Mouse (Mus musculus) liver, embryonic 12.5 days (tissue): Measurements from ENCODE around the gene Togaram1. TPM values are rescaled to one million over a fixed set of nuclear protein-coding genes. Genes with fewer than 3 reads are reported as not detected.

ENCODE experiments used
- ATAC-seq: fragments of 200-750 bp; cut with Nextera tagmentation; 2 replicates; pipeline ENCODE4 v1.8.0; 2017; ENCODE audit warnings: moderate number of reproducible peaks, mild to moderate bottlenecking, moderate library complexity
- H3K27ac ChIP-seq: fragments of 300-500 bp; sonication (generic); 2 replicates; pipeline ENCODE4 v1.5.1; 2016; ENCODE audit warnings: mild to moderate bottlenecking
- H3K27me3 ChIP-seq: fragments of 300-500 bp; sonication (generic); replicated peaks from 2 replicates; pipeline ENCODE4 v1.6.1; 2016; ENCODE audit warnings: mild to moderate bottlenecking, moderate library complexity
- H3K36me3 ChIP-seq: fragments of 300-500 bp; sonication (generic); 2 replicates; pipeline ENCODE4 v1.6.1; 2016; ENCODE audit warnings: mild to moderate bottlenecking, moderate library complexity
- H3K4me1 ChIP-seq: fragments of 300-500 bp; sonication (generic); 2 replicates; pipeline ENCODE4 v1.6.1; 2016
- H3K4me2 ChIP-seq: fragments of 300-500 bp; sonication (generic); 2 replicates; pipeline ENCODE4 v1.6.1; 2016; ENCODE audit warnings: mild to moderate bottlenecking, moderate library complexity
- H3K4me3 ChIP-seq: fragments of 300-500 bp; sonication (generic); 2 replicates; pipeline ENCODE4 v1.5.1; 2016; ENCODE audit warnings: mild to moderate bottlenecking, moderate library complexity
- H3K9ac ChIP-seq: fragments of 300-500 bp; sonication (generic); 2 replicates; pipeline ENCODE4 v1.6.1; 2016; ENCODE audit warnings: mild to moderate bottlenecking, moderate library complexity
- H3K9me3 ChIP-seq: fragments of 300-500 bp; sonication (generic); replicated peaks from 2 replicates; pipeline ENCODE4 v1.6.1; 2016; ENCODE audit warnings: mild to moderate bottlenecking, moderate library complexity
- WGBS: fragments of 180-500 bp; shearing (Covaris S2); methylation state at CpG from one replicate; pipeline ENCODE4 v1.1.7; 2016; ENCODE audit not compliant: insufficient replicate concordance; 5-methylcytosine and 5-hydroxymethylcytosine counted together
- polyA plus RNA-seq: library from polyadenylated mRNA; unstranded; fragments of >200 nt; fragmentation: Nextera tagmentation; extraction: Ambion mirVana; gene quantifications from 2 replicates; pipeline ENCODE4 v1.2.1, GENCODE M21; 2016

The Togaram1 gene
- polyA plus RNA-seq, 1 experiment from 2014 or later: 15.4 TPM

DNA sequence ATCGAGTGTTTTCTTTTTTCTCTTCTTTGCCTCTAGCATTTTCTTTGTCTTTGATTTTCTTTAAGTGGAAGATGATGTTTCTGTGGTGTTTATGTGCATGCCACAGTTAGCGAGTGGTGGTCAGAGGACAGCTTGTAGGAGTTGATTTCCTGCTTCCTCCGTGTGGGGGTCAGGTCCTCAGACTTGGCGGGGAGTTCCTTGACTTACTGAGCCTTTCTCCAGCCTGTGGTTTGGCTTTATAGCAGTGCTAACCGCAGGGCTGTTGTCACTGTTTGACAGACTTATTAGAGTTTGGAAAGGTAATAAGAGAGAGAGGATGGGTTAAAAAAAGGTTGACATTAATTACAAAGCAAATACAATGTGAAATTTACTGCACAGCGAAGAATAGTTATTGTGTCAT, 10.0 kb downstream of the Togaram1 start:
- no peak overlapping the region for H3K27ac ChIP-seq
- no peak overlapping the region for H3K9ac ChIP-seq
- WGBS: 27% methylated on average over 6 of the region's 6 CpGs
- H3K4me2 ChIP-seq: peak overlapping the region; percentile 25; the same call in 1 of the 2 replicates
- no peaks in the 10 kb centered on the region for H3K27me3 ChIP-seq
- ATAC-seq: no peak
- no peak overlapping the region for H3K4me3 ChIP-seq
- peaks cover 38% of the 10 kb centered on the region for H3K4me1 ChIP-seq
- peaks cover 43% of the 10 kb centered on the region for H3K36me3 ChIP-seq
- no peaks in the 10 kb centered on the region for H3K9me3 ChIP-seq

DNA sequence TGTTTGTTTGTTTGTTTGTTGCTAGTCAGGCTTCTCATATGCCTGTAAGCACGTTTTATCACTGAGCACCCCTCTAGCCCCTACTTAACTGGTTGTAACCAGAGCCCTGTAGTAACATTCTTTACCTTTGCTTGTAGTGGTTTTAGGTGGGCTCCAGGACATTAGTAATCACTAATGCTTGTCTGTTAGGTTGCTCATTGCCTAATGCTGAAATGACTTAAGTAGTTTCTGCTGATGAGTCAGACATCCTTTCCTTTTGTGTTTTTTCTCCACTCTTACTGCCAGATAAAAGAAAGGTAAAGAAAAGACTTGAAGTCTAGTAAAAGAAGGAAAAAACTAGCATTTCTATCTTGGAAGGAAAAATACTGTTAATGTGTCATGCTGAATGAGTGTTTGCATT, 10.6 kb downstream of the Togaram1 start:
- H3K4me2 ChIP-seq: no peak overlapping the region
- WGBS: 29% methylated on average over 1 of the region's 1 CpGs

DNA sequence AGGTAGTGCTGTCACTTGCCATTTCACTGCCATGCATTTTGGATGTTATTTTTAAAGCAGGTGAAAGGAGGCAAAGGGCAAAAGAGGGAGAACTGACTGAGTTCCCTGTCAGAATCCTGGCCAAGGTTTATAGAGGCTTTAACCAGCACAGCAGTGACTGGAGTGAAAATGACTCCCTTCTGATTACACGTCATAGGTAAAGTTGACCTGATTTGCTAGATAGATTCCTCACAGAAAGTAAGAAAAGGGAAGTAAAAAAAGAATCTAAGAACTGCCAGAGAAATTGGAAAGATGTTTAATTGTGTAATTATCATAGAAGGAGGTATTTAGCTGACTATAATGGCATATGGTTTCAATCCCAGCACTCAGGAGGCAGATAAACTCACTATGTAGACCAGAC, 11.9 kb downstream of the Togaram1 start:
- Histone ChIP-seq H3K27ac (no peak overlapping the region), H3K9me3 (no peaks in the 10 kb centered on the region), H3K27me3 (no peaks in the 10 kb centered on the region), H3K4me3 (no peak overlapping the region), H3K36me3 (peaks cover 46% of the 10 kb centered on the region), H3K4me2 (no peak overlapping the region), H3K9ac (no peak overlapping the region), H3K4me1 (peaks cover 22% of the 10 kb centered on the region)
- WGBS: 90% methylated on average over 1 of the region's 1 CpGs
- ATAC-seq: no peak

More for the DNA sequence above, 10.6 kb downstream of the Togaram1 start:
- Histone ChIP-seq H3K27me3 (no peaks in the 10 kb centered on the region), H3K9me3 (no peaks in the 10 kb centered on the region), H3K36me3 (peaks cover 40% of the 10 kb centered on the region), H3K4me1 (peaks cover 31% of the 10 kb centered on the region), H3K4me3 (no peak overlapping the region), H3K27ac (no peak overlapping the region), H3K9ac (no peak overlapping the region)
- ATAC-seq: no peak

DNA sequence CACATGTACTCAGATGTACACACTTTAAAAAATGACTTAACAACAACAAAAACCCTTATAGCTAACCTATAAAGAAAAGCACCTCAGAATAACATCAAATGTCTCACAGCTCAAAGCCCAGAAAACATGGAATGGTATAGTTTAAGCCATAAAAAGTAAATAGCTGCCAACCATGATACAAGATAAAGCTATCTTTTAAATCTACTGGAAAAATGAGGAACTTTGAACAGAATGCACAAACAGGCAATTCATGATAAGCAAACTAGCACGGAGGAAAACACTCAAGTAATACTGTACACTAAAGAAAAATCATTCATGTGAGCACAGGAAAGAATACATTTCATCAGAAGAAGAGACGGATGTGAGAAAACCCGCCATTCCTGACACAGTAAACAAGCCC, 42.1 kb downstream of the Togaram1 start:
- Histone ChIP-seq H3K4me1 (no peaks in the 10 kb centered on the region), H3K27me3 (no peaks in the 10 kb centered on the region), H3K36me3 (peaks cover 79% of the 10 kb centered on the region), H3K4me3 (no peak overlapping the region), H3K9ac (no peak overlapping the region), H3K4me2 (no peak overlapping the region), H3K27ac (no peak overlapping the region), H3K9me3 (no peaks in the 10 kb centered on the region)
- no peak for ATAC-seq
- 79% methylated on average over 3 of the region's 3 CpGs for WGBS

DNA sequence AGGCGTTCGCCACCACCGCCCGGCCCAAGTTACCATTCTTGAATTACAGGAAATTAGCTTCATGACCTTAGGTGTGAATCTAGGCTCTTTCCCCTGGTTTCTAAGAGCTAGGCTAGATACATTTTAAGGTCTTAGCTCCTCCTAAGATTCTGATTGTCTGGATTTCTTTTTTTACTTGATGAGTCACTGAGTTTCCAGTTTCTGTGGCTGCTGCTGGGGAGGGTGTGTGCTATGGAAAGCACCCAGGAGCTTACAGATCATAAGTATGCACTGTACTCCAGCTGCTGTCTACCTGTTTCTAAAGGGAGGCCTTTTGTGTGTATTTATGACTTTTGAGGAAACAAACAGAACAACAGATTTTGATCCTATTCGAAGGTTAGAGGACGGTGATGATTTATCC, 57.2 kb downstream of the Togaram1 start:
- ATAC-seq: no peak
- WGBS: 93% methylated on average over 6 of the region's 6 CpGs

DNA sequence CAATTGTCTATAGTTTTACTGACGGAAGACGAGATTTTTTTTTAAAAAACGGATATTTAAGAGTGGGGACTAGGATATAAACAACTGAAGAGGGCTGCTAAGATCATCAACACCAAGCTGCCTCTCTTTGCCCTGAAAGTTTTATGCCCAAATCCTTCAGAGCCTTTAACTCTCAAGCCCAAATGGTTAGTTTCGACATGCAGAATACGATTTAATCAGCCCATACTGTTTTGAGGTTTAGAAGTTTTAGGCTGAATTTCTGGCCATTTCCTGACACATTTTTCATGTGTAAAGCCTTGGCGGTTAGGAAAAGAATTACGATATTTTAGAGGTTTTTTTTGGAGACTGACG, 70.2 kb downstream of the Togaram1 start:
- no peaks in the 10 kb centered on the region for H3K9me3 ChIP-seq
- peak overlapping the region; percentile 76 for H3K4me2 ChIP-seq
- ATAC-seq: peak; percentile 2; the same call in 1 of the 2 replicates
- peak overlapping the region; percentile 97 for H3K9ac ChIP-seq
- no peaks in the 10 kb centered on the region for H3K27me3 ChIP-seq
- H3K4me1 ChIP-seq: peaks cover 30% of the 10 kb centered on the region
- H3K27ac ChIP-seq: no peak overlapping the region; the same call in none of the 2 replicates
- peaks cover 11% of the 10 kb centered on the region; the same call in 1 of the 2 replicates for H3K36me3 ChIP-seq
- H3K4me3 ChIP-seq: peak overlapping the region; percentile 97
- 44% methylated on average over 8 of the region's 8 CpGs for WGBS

More for the DNA sequence above, 57.2 kb downstream of the Togaram1 start:
- H3K4me1 ChIP-seq: no peaks in the 10 kb centered on the region
- H3K9ac ChIP-seq: no peak overlapping the region
- H3K27ac ChIP-seq: no peak overlapping the region
- no peak overlapping the region for H3K4me3 ChIP-seq
- H3K27me3 ChIP-seq: no peaks in the 10 kb centered on the region
- H3K36me3 ChIP-seq: peaks cover 19% of the 10 kb centered on the region
- H3K4me2 ChIP-seq: no peak overlapping the region
- H3K9me3 ChIP-seq: no peaks in the 10 kb centered on the region

DNA sequence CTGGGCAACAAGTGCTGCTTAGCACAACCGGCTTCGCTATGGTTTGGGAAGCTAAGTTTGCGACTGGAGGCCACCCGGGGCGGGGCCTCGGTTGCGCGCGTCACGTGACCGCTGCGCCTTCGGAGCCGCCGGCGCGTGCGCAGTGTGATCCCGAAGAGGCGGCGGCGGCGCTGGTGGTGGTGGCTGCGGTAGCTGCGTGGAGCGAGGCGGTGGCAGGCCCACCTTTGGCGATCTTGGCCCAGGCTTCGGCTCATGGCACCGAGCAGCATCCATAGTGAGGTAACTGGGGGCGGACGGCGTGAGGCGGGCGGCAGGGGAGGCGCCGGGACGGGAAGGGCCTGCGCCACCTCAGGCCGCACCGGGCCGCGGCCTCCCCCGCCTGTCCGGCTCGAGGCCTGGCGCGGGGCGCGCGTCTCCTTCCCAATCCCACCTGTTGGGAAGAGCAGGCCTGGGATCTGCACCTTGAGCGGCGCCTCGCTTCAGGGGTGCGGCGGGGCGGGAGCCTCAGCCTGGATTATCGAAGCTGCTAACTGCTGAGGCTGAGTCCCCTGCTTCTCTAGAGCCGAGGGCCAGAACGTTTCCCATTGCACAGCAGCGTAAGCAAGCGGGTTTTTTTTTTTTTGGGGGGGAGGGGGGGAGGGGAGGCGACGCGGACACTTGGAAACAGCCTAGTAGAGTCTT, 70.7 kb downstream of the Togaram1 start, which contains the start of gene Prpf39:
Gene Prpf39, plus strand, starts transcription at position 144 of the 681 bp plus-strand sequence.
- no peaks in the 10 kb centered on the region for H3K9me3 ChIP-seq
- peak within 1 kb of the TSS; percentile 97 for H3K4me3 ChIP-seq
- peak within 1 kb of the TSS; percentile 76 for H3K4me2 ChIP-seq
- H3K27ac ChIP-seq: peak within 1 kb of the TSS; percentile 94
- ATAC-seq: peak; percentile 94
- H3K27me3 ChIP-seq: no peaks in the 10 kb centered on the region
- under 1% methylated on average over 65 of the region's 65 CpGs for WGBS
- H3K36me3 ChIP-seq: peaks cover 12% of the 10 kb centered on the region; the same call in 1 of the 2 replicates
- peaks cover 30% of the 10 kb centered on the region for H3K4me1 ChIP-seq
- H3K9ac ChIP-seq: peak within 1 kb of the TSS; percentile 97

DNA sequence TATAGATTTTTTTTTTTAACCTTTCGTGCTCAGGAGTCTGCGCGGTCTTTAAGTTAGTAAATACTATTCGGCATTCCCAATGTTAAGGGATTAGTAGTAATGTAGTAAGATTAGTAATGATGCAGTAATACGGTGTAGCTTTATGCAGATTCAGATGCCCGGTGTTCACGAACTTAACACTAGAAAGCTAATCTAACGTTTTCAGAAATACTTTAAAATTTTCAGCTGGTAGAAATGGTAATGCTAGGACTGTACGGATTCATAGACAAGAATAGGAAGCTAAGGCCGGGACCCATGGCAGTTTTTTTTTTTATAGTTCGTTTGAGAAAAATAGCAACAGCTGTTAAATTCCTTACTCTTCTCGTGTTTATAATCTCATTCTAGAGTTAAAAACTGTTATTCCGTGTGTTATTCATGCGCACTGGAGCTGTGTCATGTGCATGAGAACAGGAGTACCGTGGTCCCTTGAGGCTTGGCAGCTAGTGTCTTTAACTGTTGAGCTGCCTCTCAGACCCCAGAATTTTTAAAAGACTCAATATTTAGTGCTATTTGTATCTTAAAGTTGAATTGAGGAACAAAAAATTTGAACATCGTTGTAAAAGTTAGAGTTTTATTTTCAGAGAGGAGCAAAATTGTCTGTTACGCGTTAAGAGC, 71.4 kb downstream of the Togaram1 start:
- WGBS: 11% methylated on average over 18 of the region's 18 CpGs
- H3K9ac ChIP-seq: peak overlapping the region; percentile 97
- H3K4me1 ChIP-seq: peaks cover 30% of the 10 kb centered on the region
- H3K4me2 ChIP-seq: peak overlapping the region; percentile 76
- no peaks in the 10 kb centered on the region for H3K9me3 ChIP-seq
- no peaks in the 10 kb centered on the region for H3K27me3 ChIP-seq
- H3K36me3 ChIP-seq: peaks cover 15% of the 10 kb centered on the region
- H3K4me3 ChIP-seq: peak overlapping the region; percentile 97
- peak overlapping the region; percentile 94 for H3K27ac ChIP-seq
- ATAC-seq: peak; percentile 10; the same call in 1 of the 2 replicates

DNA sequence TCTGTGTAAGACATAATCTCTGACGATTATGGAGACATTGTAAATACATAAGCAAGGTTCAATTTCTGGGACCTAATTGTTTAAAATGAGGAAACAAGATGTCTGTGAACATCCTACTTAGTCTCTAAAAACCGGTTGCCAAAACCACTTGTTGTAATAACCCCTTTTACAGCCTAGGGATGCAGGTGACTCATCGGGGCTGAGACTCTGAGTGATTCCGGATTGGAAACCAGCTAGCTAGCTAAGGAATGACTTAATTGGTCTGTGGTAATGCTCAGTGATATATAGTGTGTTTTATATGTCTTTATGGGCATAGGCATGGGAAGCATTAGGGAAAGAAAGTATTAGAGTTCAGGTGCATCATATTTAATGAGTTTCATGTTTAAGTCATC, 71.9 kb downstream of the Togaram1 start:
- H3K27ac ChIP-seq: no peak overlapping the region
- peak overlapping the region; percentile 97 for H3K9ac ChIP-seq
- 21% methylated on average over 4 of the region's 4 CpGs for WGBS
- peak overlapping the region; percentile 97 for H3K4me3 ChIP-seq
- ATAC-seq: no peak
- peaks cover 30% of the 10 kb centered on the region for H3K4me1 ChIP-seq
- no peaks in the 10 kb centered on the region for H3K9me3 ChIP-seq
- H3K27me3 ChIP-seq: no peaks in the 10 kb centered on the region
- H3K4me2 ChIP-seq: peak overlapping the region; percentile 76
- H3K36me3 ChIP-seq: peaks cover 20% of the 10 kb centered on the region

DNA sequence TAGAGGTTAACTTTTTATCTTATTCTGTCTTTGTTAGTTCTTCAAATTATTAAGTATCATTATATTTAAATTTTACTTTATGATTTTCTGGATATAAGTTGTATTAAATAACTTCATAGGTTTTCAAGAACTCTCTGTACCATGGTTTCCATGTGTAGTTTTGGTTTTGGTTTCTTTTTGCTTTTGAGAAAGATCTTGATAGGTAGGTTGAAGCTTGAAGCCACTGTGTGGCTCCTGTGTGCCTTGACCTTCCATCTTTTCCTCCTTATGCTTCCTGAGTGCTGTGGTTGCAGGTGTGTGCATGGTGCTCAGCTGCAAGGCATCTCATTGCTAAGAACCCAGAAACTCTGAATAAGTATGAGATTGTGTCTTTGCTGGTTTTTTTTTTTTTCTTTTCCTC, 83.2 kb downstream of the Togaram1 start:
- no peak for ATAC-seq
- Histone ChIP-seq H3K4me2 (no peak overlapping the region), H3K27ac (no peak overlapping the region), H3K9ac (no peak overlapping the region), H3K4me1 (no peaks in the 10 kb centered on the region), H3K27me3 (no peaks in the 10 kb centered on the region), H3K36me3 (peaks cover 63% of the 10 kb centered on the region), H3K9me3 (no peaks in the 10 kb centered on the region), H3K4me3 (no peak overlapping the region)

DNA sequence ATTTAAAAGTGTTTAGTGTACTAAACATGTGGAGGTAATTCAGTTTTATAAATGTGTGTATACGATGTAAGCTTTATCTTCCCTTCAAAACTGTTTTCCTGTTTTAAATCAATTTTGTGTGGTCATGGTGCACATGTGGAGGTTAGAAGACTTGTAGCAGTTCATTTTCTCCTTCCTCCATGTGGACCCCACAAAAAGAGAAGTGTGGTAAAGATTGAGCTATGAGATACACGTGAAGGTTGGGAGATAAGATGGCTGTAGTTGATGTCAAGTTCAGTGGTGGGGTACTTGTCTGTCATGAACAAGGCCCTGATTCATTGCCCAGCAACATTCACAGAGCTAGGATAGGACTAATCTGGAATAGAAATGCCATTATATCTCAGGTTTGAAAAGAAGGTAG, 92.6 kb downstream of the Togaram1 start:
- H3K27me3 ChIP-seq: no peaks in the 10 kb centered on the region
- no peak overlapping the region for H3K4me3 ChIP-seq
- H3K9me3 ChIP-seq: no peaks in the 10 kb centered on the region
- no peak for ATAC-seq
- 35% methylated on average over 2 of the region's 2 CpGs for WGBS
- no peak overlapping the region for H3K4me2 ChIP-seq
- peaks cover 72% of the 10 kb centered on the region for H3K36me3 ChIP-seq
- no peaks in the 10 kb centered on the region for H3K4me1 ChIP-seq
- H3K27ac ChIP-seq: no peak overlapping the region
- no peak overlapping the region for H3K9ac ChIP-seq

DNA sequence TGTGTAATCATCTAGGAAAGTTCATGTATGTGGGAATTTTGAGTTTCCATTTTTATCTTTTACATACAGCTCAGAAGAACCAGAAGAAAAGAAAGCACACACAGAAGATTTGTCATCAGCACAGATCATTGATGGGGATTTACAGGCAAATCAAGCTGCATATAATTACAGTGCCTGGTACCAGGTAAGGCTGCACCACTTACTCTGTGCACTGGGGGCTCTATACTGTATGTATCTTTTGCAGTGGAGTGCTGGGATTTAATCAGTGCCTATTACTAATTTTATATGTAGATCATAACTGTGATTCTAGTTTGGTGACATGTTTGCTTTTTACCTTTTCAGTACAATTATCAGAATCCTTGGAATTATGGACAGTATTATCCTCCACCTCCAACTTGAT, 95.5 kb downstream of the Togaram1 start:
- no peaks in the 10 kb centered on the region for H3K4me1 ChIP-seq
- no peak for ATAC-seq
- no peak overlapping the region for H3K4me3 ChIP-seq
- no peaks in the 10 kb centered on the region for H3K27me3 ChIP-seq
- H3K4me2 ChIP-seq: no peak overlapping the region
- H3K27ac ChIP-seq: no peak overlapping the region
- H3K36me3 ChIP-seq: peaks cover 74% of the 10 kb centered on the region
- no peak overlapping the region for H3K9ac ChIP-seq
- no peaks in the 10 kb centered on the region for H3K9me3 ChIP-seq
